Mouse (Mus musculus) olfactory bulb, adult 2 months (tissue): Measurements from ENCODE around the gene Fgf23.

Experiments used
- CTCF ChIP-seq: fragments of 200-500 bp; IDR thresholded peaks from 2 replicates; pipeline ENCODE4 v1.5.1; 2012; ENCODE audit warnings: low read depth, mild to moderate bottlenecking, low read length, moderate library complexity; ENCODE audit not compliant: insufficient read depth
- POLR2A ChIP-seq: fragments of 200-500 bp; IDR thresholded peaks from 2 replicates; pipeline ENCODE4 v1.6.1; 2012; ENCODE audit warnings: mild to moderate bottlenecking, low read depth, low read length, moderate library complexity; ENCODE audit not compliant: insufficient read depth

- TF ChIP-seq POLR2A = no peak
- no peak for TF ChIP-seq CTCF
Measured at GRCm38 (mm10) chr6:127123506-127123905, 50.8 kb downstream of the Fgf23 start.
